Mouse (Mus musculus) embryonic facial prominence, embryonic 15.5 days (tissue): ENCODE results near the gene Acot11. TPM values are rescaled to one million over a fixed set of nuclear protein-coding genes. Genes with fewer than 3 reads are reported as not detected.

Experiments used
- ATAC-seq: fragments of 200-750 bp; cut with Nextera tagmentation; 2 replicates; pipeline ENCODE4 v1.8.0; 2017; ENCODE audit warnings: low read depth, moderate TSS enrichment; ENCODE audit not compliant: insufficient number of reproducible peaks, low FRiP score, low TSS enrichment
- H3K27ac ChIP-seq: fragments of 300-500 bp; sonication (generic); replicated peaks from 2 replicates; pipeline ENCODE4 v1.5.1; 2015; ENCODE audit warnings: mild to moderate bottlenecking, inconsistent platforms
- H3K27me3 ChIP-seq: fragments of 300-500 bp; sonication (generic); 2 replicates; pipeline ENCODE4 v1.6.1; 2015; ENCODE audit warnings: inconsistent platforms
- H3K36me3 ChIP-seq: fragments of 300-500 bp; sonication (generic); 2 replicates; pipeline ENCODE4 v1.6.1; 2015; ENCODE audit warnings: mild to moderate bottlenecking, inconsistent platforms
- H3K4me1 ChIP-seq: fragments of 300-500 bp; sonication (generic); 2 replicates; pipeline ENCODE4 v1.6.1; 2015; ENCODE audit warnings: inconsistent platforms
- H3K4me2 ChIP-seq: fragments of 300-500 bp; sonication (generic); replicated peaks from 2 replicates; pipeline ENCODE4 v1.6.1; 2015; ENCODE audit warnings: mild to moderate bottlenecking, inconsistent platforms
- H3K4me3 ChIP-seq: fragments of 300-500 bp; sonication (generic); replicated peaks from 2 replicates; pipeline ENCODE4 v1.5.1; 2015; ENCODE audit warnings: mild to moderate bottlenecking, inconsistent platforms
- H3K9ac ChIP-seq: fragments of 300-500 bp; sonication (generic); 2 replicates; pipeline ENCODE4 v1.6.1; 2015; ENCODE audit warnings: inconsistent platforms
- H3K9me3 ChIP-seq: fragments of 300-500 bp; sonication (generic); replicated peaks from 2 replicates; pipeline ENCODE4 v1.6.1; 2016; ENCODE audit warnings: inconsistent platforms
- WGBS: fragments of 180-500 bp; shearing (Covaris S2); methylation state at CpG from one replicate; pipeline ENCODE4 v1.1.7; 2015; 5-methylcytosine and 5-hydroxymethylcytosine counted together
- polyA plus RNA-seq: library from polyadenylated mRNA; unstranded; fragments of >200 nt; fragmentation: Nextera tagmentation; extraction: Ambion mirVana; gene quantifications from 2 replicates; pipeline ENCODE4 v1.2.1, GENCODE M21; 2015

Gene Acot11
- 3.0 and 4.1 TPM in 2 replicates for polyA plus RNA-seq

- 8% methylated on average over 23 of the region's 23 CpGs for WGBS
- no peak within 1 kb of the TSS for H3K27ac ChIP-seq
- no peaks in the 10 kb centered on the region for H3K27me3 ChIP-seq
- ATAC-seq, result 0 out of 2 replicates have a peak, but pooled peaks have one; percentile 40
- peak within 1 kb of the TSS; percentile 31 for H3K4me3 ChIP-seq
- H3K4me1 ChIP-seq, result peaks cover 19% of the 10 kb centered on the region
- H3K9ac ChIP-seq, result peak within 1 kb of the TSS; percentile 15; the same call in 1 of the 2 replicates
- no peaks in the 10 kb centered on the region for H3K9me3 ChIP-seq
- H3K36me3 ChIP-seq, result no peaks in the 10 kb centered on the region
- H3K4me2 ChIP-seq, result peak within 1 kb of the TSS; percentile 51
These were observed at the start of gene Acot11 for GRCm38 (mm10) chr4:106804910-106805274. Gene Acot11 (minus strand): TSS chr4:106804998.

GRCm38 (mm10) chr4:106848290-106849092 is 43.7 kb upstream of the Acot11 start:
- Histone ChIP-seq H3K4me3 (peak overlapping the region; percentile 1; the same call in 1 of the 2 replicates), H3K9ac (no peak overlapping the region), H3K4me2 (peak overlapping the region; percentile 35), H3K27me3 (no peaks in the 10 kb centered on the region), H3K27ac (peak overlapping the region; percentile 91), H3K9me3 (no peaks in the 10 kb centered on the region), H3K36me3 (no peaks in the 10 kb centered on the region), H3K4me1 (peaks cover 23% of the 10 kb centered on the region)
- peak; percentile 41 for ATAC-seq
- WGBS, result 27% methylated on average over 12 of the region's 12 CpGs

- H3K4me3 ChIP-seq, result peak overlapping the region; percentile 1; the same call in 1 of the 2 replicates
These were observed 42.9 kb upstream of the Acot11 start for GRCm38 (mm10) chr4:106847591-106848289.

GRCm38 (mm10) chr4:106842561-106842960 is 37.8 kb upstream of the Acot11 start:
- WGBS, result 23% methylated on average over 8 of the region's 8 CpGs
- H3K4me2 ChIP-seq, result 0 out of 2 replicates have a peak overlapping the region, but pooled peaks have one; percentile 1
- H3K36me3 ChIP-seq, result no peaks in the 10 kb centered on the region
- no peak for ATAC-seq
- H3K4me1 ChIP-seq, result peaks cover 60% of the 10 kb centered on the region
- no peak overlapping the region for H3K9ac ChIP-seq
- no peaks in the 10 kb centered on the region for H3K9me3 ChIP-seq
- no peaks in the 10 kb centered on the region for H3K27me3 ChIP-seq
- H3K4me3 ChIP-seq, result no peak overlapping the region
- H3K27ac ChIP-seq, result peak overlapping the region; percentile 100

More at GRCm38 (mm10) chr4:106847591-106848289, 42.9 kb upstream of the Acot11 start:
- H3K36me3 ChIP-seq, result no peaks in the 10 kb centered on the region
- H3K9ac ChIP-seq, result no peak overlapping the region
- H3K27me3 ChIP-seq, result no peaks in the 10 kb centered on the region
- H3K9me3 ChIP-seq, result no peaks in the 10 kb centered on the region
- peak overlapping the region; percentile 91 for H3K27ac ChIP-seq
- ATAC-seq, result peak; percentile 93
- 6% methylated on average over 9 of the region's 9 CpGs for WGBS
- peak overlapping the region; percentile 35 for H3K4me2 ChIP-seq
- H3K4me1 ChIP-seq, result peaks cover 29% of the 10 kb centered on the region

- no peaks in the 10 kb centered on the region for H3K36me3 ChIP-seq
- peak overlapping the region; percentile 99 for H3K4me2 ChIP-seq
- H3K27ac ChIP-seq, result peak overlapping the region; percentile 100
- no peaks in the 10 kb centered on the region for H3K27me3 ChIP-seq
- no peaks in the 10 kb centered on the region for H3K9me3 ChIP-seq
- H3K4me3 ChIP-seq, result no peak overlapping the region
- WGBS, result 40% methylated on average over 7 of the region's 7 CpGs
- H3K4me1 ChIP-seq, result peaks cover 59% of the 10 kb centered on the region
- no peak overlapping the region for H3K9ac ChIP-seq
- ATAC-seq, result no peak
These were observed 37.1 kb upstream of the Acot11 start for GRCm38 (mm10) chr4:106841856-106842255.

GRCm38 (mm10) chr4:106841303-106841702 is 36.5 kb upstream of the Acot11 start:
- 5% methylated on average over 7 of the region's 7 CpGs for WGBS

GRCm38 (mm10) chr4:106840651-106841145 is 35.9 kb upstream of the Acot11 start:
- Histone ChIP-seq H3K9me3 (no peaks in the 10 kb centered on the region), H3K9ac (0 out of 2 replicates have a peak overlapping the region, but pooled peaks have one; percentile 42), H3K4me1 (peaks cover 61% of the 10 kb centered on the region), H3K4me2 (peak overlapping the region; percentile 99), H3K36me3 (no peaks in the 10 kb centered on the region), H3K27me3 (no peaks in the 10 kb centered on the region), H3K4me3 (peak overlapping the region; percentile 56), H3K27ac (peak overlapping the region; percentile 100)
- WGBS, result 12% methylated on average over 6 of the region's 6 CpGs
- ATAC-seq, result no peak

More at GRCm38 (mm10) chr4:106841303-106841702, 36.5 kb upstream of the Acot11 start:
- no peak for ATAC-seq
- Histone ChIP-seq H3K4me2 (peak overlapping the region; percentile 99), H3K36me3 (no peaks in the 10 kb centered on the region), H3K9me3 (no peaks in the 10 kb centered on the region), H3K9ac (no peak overlapping the region), H3K4me1 (peaks cover 59% of the 10 kb centered on the region), H3K4me3 (no peak overlapping the region; the same call in 1 of the 2 replicates), H3K27ac (peak overlapping the region; percentile 100), H3K27me3 (no peaks in the 10 kb centered on the region)

GRCm38 (mm10) chr4:106839964-106840611 is 35.3 kb upstream of the Acot11 start:
- Histone ChIP-seq H3K4me2 (peak overlapping the region; percentile 99), H3K4me3 (peak overlapping the region; percentile 56), H3K9ac (peak overlapping the region; percentile 72; the same call in 1 of the 2 replicates), H3K9me3 (no peaks in the 10 kb centered on the region), H3K4me1 (peaks cover 61% of the 10 kb centered on the region), H3K27ac (peak overlapping the region; percentile 100), H3K27me3 (no peaks in the 10 kb centered on the region), H3K36me3 (no peaks in the 10 kb centered on the region)
- peak; percentile 64 for ATAC-seq
- WGBS, result 2% methylated on average over 40 of the region's 51 CpGs

- peak; percentile 6; the same call in 1 of the 2 replicates for ATAC-seq
- peak overlapping the region; percentile 72 for H3K9ac ChIP-seq
- no peaks in the 10 kb centered on the region for H3K36me3 ChIP-seq
- H3K9me3 ChIP-seq, result no peaks in the 10 kb centered on the region
- H3K4me3 ChIP-seq, result peak overlapping the region; percentile 56
- under 1% methylated on average over 32 of the region's 32 CpGs for WGBS
- peaks cover 61% of the 10 kb centered on the region for H3K4me1 ChIP-seq
- peak overlapping the region; percentile 99 for H3K4me2 ChIP-seq
- H3K27ac ChIP-seq, result peak overlapping the region; percentile 100
- no peaks in the 10 kb centered on the region for H3K27me3 ChIP-seq
These were observed 34.5 kb upstream of the Acot11 start for GRCm38 (mm10) chr4:106839254-106839834.

GRCm38 (mm10) chr4:106838548-106839253 is 33.9 kb upstream of the Acot11 start:
- peak overlapping the region; percentile 72; the same call in 1 of the 2 replicates for H3K9ac ChIP-seq

More at GRCm38 (mm10) chr4:106838548-106839253, 33.9 kb upstream of the Acot11 start:
- H3K27ac ChIP-seq, result peak overlapping the region; percentile 100
- 2% methylated on average over 36 of the region's 36 CpGs for WGBS
- no peaks in the 10 kb centered on the region for H3K27me3 ChIP-seq
- peaks cover 61% of the 10 kb centered on the region for H3K4me1 ChIP-seq
- peak overlapping the region; percentile 99 for H3K4me2 ChIP-seq
- no peaks in the 10 kb centered on the region for H3K36me3 ChIP-seq
- peak; percentile 90 for ATAC-seq
- no peaks in the 10 kb centered on the region for H3K9me3 ChIP-seq
- peak overlapping the region; percentile 56 for H3K4me3 ChIP-seq
